Mouse (Mus musculus) lung, embryonic 16.5 days (tissue): ENCODE data around the gene Cdk2. TPM values are rescaled to one million over a fixed set of nuclear protein-coding genes. Genes with fewer than 3 reads are reported as not detected.

ENCODE experiments used
- ATAC-seq: fragments of 200-750 bp; cut with Nextera tagmentation; 2 replicates; pipeline ENCODE4 v1.8.0; 2017; ENCODE audit warnings: low read depth, mild to moderate bottlenecking, moderate library complexity
- H3K27ac ChIP-seq: fragments of 300-500 bp; sonication (generic); 2 replicates; pipeline ENCODE4 v1.5.1; 2014; ENCODE audit warnings: mild to moderate bottlenecking, control low read depth, low read length
- H3K27me3 ChIP-seq: fragments of 300-500 bp; sonication (generic); 2 replicates; pipeline ENCODE4 v1.6.1; 2014; ENCODE audit warnings: low read depth, low read length, mixed read lengths; ENCODE audit not compliant: control insufficient read depth, insufficient read depth
- H3K36me3 ChIP-seq: fragments of 300-500 bp; sonication (generic); 2 replicates; pipeline ENCODE4 v1.6.1; 2014; ENCODE audit warnings: low read length; ENCODE audit not compliant: control insufficient read depth, insufficient read depth
- H3K4me1 ChIP-seq: fragments of 300-500 bp; sonication (generic); replicated peaks from 2 replicates; pipeline ENCODE4 v1.6.1; 2014; ENCODE audit warnings: low read length, mixed read lengths; ENCODE audit not compliant: control insufficient read depth, insufficient read depth
- H3K4me2 ChIP-seq: fragments of 300-500 bp; sonication (generic); 2 replicates; pipeline ENCODE4 v1.6.1; 2014; ENCODE audit warnings: low read depth, low read length, control low read depth
- H3K4me3 ChIP-seq: fragments of 300-500 bp; sonication (generic); 2 replicates; pipeline ENCODE4 v1.5.1; 2014; ENCODE audit warnings: mild to moderate bottlenecking, low read length, control low read depth
- H3K9ac ChIP-seq: fragments of 300-500 bp; sonication (generic); 2 replicates; pipeline ENCODE4 v1.6.1; 2014; ENCODE audit warnings: low read length, control low read depth
- H3K9me3 ChIP-seq: fragments of 300-500 bp; sonication (generic); 2 replicates; pipeline ENCODE4 v1.6.1; 2016; ENCODE audit warnings: low read length; ENCODE audit not compliant: control insufficient read depth
- WGBS: fragments of 180-500 bp; shearing (Covaris S2); extraction: QIAGEN DNeasy Blood & Tissue Kit; methylation state at CpG from one replicate; pipeline ENCODE4 v1.1.7; 2014; 5-methylcytosine and 5-hydroxymethylcytosine counted together
- polyA plus RNA-seq: library from polyadenylated mRNA; unstranded; fragments of >200 nt; fragmentation: Nextera tagmentation; extraction: Ambion mirVana; gene quantifications from 2 replicates; pipeline ENCODE4 v1.2.1, GENCODE M21; 2015

Gene Cdk2
- polyA plus RNA-seq, 1 experiment from 2014 or later, result 105 TPM

DNA sequence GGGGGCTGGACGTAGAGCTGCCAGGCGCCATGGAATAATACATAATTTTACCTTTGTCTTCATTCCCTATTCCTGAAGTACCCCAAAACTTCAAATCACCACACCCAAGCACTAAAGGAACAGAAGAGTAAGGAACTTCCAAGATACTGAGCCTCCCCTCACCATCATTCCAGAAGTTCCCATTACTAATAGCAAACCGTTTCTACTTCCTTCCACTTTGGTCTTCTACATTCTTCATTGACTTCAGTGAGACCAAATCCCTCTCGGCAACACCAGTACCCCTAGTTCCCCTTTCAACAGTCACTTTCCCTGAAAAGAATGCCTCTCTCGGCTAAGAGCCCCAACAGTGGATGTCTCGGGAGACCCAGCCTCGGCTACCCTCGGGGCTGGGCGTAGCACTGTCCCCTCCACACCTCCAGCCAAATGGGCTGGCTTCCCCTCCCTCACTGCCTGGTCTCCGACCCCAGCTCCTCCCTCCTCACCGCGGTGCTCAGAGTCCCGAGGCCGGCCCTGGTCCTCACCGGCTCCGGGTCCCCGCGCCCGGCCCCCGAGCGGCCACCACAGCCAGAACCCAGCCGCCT, 9.3 kb downstream of the Cdk2 start:
- Histone ChIP-seq H3K9me3 (no peaks in the 10 kb centered on the region), H3K4me2 (peak overlapping the region; percentile 76), H3K4me3 (peak overlapping the region; percentile 82), H3K27ac (peak overlapping the region; percentile 98), H3K27me3 (no peaks in the 10 kb centered on the region), H3K36me3 (peaks cover 19% of the 10 kb centered on the region), H3K4me1 (peaks cover 13% of the 10 kb centered on the region), H3K9ac (peak overlapping the region; percentile 93)
- no peak for ATAC-seq
- under 1% methylated on average over 22 of the region's 22 CpGs for WGBS

DNA sequence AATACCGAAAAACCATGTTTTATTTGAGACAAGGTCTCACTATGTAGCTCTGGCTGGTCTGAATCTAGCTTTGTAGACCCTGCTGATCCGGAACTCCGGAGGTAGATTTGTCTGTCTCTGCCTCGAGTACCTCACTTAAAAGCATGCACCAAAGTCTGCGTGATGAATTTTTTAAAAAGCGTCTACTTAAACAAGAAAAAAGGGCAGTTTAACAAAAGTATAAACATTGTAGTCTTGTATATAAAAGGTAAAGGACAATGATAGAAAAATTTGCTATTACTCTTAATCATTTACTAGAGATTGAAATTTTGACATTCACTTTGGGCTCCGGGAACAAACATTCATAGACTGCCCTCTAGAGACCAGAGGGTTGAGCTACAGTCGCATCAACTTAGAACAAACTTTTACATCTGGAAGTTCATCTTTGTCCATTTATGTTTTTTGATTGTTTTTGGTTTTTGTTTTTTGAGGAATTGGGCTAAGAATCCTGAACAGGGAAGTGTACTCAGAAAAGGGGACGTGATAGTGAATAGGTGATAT, 30.3 kb downstream of the Cdk2 start:
- Histone ChIP-seq H3K27me3 (no peaks in the 10 kb centered on the region), H3K4me3 (peak overlapping the region; percentile 80), H3K27ac (peak overlapping the region; percentile 75), H3K9me3 (no peaks in the 10 kb centered on the region), H3K9ac (peak overlapping the region; percentile 77), H3K4me2 (peak overlapping the region; percentile 95), H3K36me3 (peaks cover 2% of the 10 kb centered on the region; the same call in 1 of the 2 replicates), H3K4me1 (peaks cover 10% of the 10 kb centered on the region; the same call in 1 of the 2 replicates)
- ATAC-seq, result peak; percentile 8; the same call in 1 of the 2 replicates
- 2% methylated on average over 9 of the region's 9 CpGs for WGBS

DNA sequence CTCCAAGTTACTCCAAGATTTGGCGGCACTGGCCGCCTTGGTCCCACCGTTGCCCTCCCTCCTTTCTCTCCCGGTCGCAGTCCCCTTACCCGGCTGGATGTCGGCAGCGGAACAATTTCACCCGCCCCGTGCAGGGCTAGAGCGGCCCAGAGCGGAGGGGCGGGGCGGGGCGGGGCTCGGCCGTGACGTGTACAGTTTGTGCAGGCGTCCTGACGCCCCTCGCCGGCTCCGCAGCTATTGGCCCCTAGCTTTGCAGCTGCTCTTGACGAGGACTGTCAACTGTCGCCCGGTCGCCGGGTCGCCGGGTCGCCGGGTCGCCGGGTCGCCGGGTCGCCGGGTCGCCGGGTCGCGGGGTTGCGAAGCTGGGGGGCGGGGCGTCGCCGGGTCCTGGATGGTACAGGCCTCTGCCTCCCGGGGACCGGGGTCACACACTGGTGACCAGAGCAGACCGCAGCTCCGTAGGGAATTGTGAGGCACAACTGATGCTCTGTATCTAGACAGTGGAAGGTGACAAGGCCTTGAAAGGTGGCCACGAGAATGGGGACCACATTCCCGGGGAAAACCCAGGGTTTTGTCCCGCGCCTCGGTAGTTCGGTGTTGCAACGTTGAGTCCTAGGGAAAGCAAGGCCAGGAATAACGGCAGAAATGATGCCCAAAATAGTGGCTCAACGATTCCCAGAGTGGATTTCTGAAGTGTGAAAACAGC, 30.9 kb downstream of the Cdk2 start, which contains the start of gene Suox:
TSS of gene Suox (minus strand) at position 311 of the 706 bp plus-strand sequence.
- Histone ChIP-seq H3K9me3 (no peaks in the 10 kb centered on the region), H3K4me2 (peak within 1 kb of the TSS; percentile 95), H3K27me3 (no peaks in the 10 kb centered on the region), H3K9ac (peak within 1 kb of the TSS; percentile 77), H3K27ac (peak within 1 kb of the TSS; percentile 75), H3K4me1 (peaks cover 10% of the 10 kb centered on the region; the same call in 1 of the 2 replicates), H3K4me3 (peak within 1 kb of the TSS; percentile 80), H3K36me3 (no peaks in the 10 kb centered on the region)
- ATAC-seq, result peak; percentile 94
- WGBS, result under 1% methylated on average over 60 of the region's 60 CpGs

DNA sequence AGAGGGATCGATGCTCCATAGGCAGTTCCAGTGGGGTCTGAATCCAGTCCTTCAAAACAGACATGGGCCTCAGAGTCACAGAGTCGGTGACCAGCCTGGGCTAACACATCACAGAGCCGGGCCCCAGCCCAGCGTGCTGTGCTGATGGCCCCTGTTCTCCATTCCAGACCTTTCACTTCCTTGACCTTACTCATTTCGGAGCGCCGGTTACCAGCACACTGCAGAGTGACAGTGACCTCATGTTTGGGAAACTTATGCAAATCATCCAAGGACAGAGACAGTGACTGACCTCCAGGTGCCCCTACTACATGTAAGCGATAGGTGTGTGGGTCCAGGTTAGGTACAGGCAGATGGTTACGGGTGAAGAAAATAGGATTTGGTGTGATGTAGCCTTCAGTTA, 33.7 kb downstream of the Cdk2 start:
- 91% methylated on average over 9 of the region's 9 CpGs for WGBS
- no peak overlapping the region for H3K9ac ChIP-seq
- no peaks in the 10 kb centered on the region for H3K27me3 ChIP-seq
- no peak for ATAC-seq
- H3K4me2 ChIP-seq, result no peak overlapping the region
- no peaks in the 10 kb centered on the region for H3K36me3 ChIP-seq
- H3K27ac ChIP-seq, result no peak overlapping the region
- no peak overlapping the region for H3K4me3 ChIP-seq
- no peaks in the 10 kb centered on the region for H3K9me3 ChIP-seq
- peaks cover 10% of the 10 kb centered on the region; the same call in 1 of the 2 replicates for H3K4me1 ChIP-seq

DNA sequence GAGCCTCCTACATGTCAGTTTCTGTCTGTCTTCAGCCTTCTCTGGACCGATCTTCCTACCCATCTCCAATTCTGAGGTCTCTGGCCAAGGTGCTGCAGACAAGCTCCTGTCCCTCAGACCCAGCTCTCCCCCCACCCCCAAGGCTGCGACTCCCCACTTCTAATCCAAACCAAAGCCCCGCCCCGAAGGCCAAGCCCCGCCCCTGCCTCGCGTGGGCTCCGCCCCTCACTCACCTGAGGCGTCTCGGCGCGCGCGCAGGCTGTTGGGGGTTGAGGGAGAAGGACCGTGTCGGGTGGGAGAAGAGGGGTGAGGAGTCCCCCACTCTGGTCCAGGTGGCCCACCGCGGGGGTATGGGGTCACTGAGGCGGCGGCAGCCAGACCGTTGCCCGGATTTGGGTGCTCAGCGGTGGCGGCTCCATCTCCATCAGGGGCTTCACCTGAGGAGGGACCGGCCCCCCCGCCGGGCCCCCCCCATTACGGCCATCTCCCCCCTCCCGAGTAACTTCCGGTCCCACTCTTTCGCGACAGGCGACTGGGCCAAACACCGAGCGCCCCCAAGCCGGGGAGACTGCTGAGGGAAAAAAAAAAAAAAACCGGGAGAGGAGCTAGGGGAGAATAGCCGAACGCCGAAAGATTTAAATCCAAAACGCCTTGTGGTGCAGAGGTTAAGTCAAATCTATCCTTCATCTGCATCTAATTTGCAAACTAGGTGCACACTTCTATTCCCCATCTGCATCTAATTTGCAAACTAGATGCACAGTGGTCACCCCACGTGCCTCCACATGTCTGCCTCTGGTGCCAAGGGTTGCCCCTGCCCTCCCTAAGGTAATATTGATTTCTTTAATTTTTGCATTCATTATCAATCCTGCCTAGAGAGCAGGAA, 35.8 kb downstream of the Cdk2 start:
- Histone ChIP-seq H3K9me3 (no peaks in the 10 kb centered on the region), H3K27me3 (no peaks in the 10 kb centered on the region), H3K27ac (peak overlapping the region; percentile 60), H3K9ac (peak overlapping the region; percentile 76), H3K4me1 (peaks cover 7% of the 10 kb centered on the region; the same call in 1 of the 2 replicates), H3K36me3 (no peaks in the 10 kb centered on the region), H3K4me3 (peak overlapping the region; percentile 73), H3K4me2 (peak overlapping the region; percentile 73)
- ATAC-seq, result peak; percentile 67
- WGBS, result 1% methylated on average over 40 of the region's 42 CpGs

DNA sequence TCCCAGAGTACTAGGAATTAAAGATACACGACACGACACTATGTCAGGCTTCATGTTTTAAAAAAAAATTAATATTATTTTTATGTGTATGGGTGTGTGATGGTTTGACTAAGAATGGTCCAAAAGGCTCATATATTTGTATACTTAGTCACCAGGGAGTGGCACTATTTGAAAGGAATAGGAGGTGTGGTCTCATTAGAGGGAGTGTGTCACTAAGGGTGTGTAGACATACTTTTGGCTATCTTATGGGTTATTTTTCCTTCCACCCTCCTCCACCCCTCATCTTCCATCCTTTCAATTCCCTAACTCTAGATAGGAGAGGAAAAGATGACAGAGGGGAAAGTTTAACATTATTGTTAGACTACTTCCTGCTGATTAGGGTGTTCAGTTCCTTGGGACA, 39.0 kb downstream of the Cdk2 start:
- no peak overlapping the region for H3K4me3 ChIP-seq
- H3K9ac ChIP-seq, result no peak overlapping the region
- no peaks in the 10 kb centered on the region for H3K9me3 ChIP-seq
- H3K4me2 ChIP-seq, result no peak overlapping the region
- H3K4me1 ChIP-seq, result no peaks in the 10 kb centered on the region
- no peaks in the 10 kb centered on the region for H3K36me3 ChIP-seq
- 92% methylated on average over 2 of the region's 2 CpGs for WGBS
- no peak for ATAC-seq
- H3K27ac ChIP-seq, result no peak overlapping the region
- no peaks in the 10 kb centered on the region for H3K27me3 ChIP-seq

DNA sequence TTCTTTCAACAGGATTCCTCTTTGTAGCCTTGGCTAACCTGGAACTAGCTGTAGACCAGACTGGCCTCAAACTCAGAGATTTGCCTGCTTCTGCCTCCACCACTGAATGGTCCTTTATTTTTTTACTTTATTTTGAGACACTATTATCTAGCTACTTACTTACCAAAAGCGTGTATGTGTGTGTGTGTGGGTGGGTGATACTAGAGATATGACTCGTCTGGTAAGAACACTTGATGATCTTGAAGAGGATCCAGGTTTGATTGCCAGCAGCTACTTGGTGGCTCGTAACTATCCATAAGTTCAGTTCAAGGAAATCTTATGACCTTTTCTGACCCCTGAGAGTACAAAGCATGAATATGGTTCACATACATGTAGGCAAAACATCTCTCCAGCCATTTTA, 39.5 kb downstream of the Cdk2 start:
- Histone ChIP-seq H3K4me3 (no peak overlapping the region), H3K4me1 (no peaks in the 10 kb centered on the region), H3K9ac (no peak overlapping the region), H3K27me3 (no peaks in the 10 kb centered on the region), H3K27ac (no peak overlapping the region), H3K9me3 (no peaks in the 10 kb centered on the region), H3K36me3 (no peaks in the 10 kb centered on the region), H3K4me2 (no peak overlapping the region)
- 70% methylated on average over 3 of the region's 3 CpGs for WGBS
- no peak for ATAC-seq

DNA sequence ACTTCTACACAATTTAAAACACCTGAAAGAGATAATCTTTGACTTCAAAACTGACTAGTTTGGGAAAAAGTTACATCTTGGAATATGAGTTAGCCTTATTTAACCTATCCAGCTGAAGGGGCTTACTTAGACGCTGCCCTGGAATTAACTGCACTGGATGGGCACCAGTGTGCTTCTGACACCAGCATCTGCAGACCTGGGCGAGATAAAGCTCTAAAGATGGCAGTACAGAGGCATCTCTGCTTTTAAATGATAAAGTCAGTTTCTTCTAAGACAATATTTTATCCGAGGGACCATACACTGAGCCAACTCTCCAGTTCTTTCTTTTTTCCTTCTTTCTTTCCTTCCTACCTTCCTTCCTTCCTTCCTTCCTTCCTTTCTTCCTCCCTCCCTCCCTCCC, 40.0 kb downstream of the Cdk2 start:
- H3K4me3 ChIP-seq, result no peak overlapping the region
- no peak overlapping the region for H3K4me2 ChIP-seq
- no peaks in the 10 kb centered on the region for H3K27me3 ChIP-seq
- no peak overlapping the region for H3K27ac ChIP-seq
- H3K36me3 ChIP-seq, result no peaks in the 10 kb centered on the region
- no peak for ATAC-seq
- no peaks in the 10 kb centered on the region for H3K9me3 ChIP-seq
- H3K4me1 ChIP-seq, result no peaks in the 10 kb centered on the region
- 68% methylated on average over 3 of the region's 3 CpGs for WGBS
- H3K9ac ChIP-seq, result no peak overlapping the region
